Mouse (Mus musculus): Measurements from ENCODE around the gene H1f0. TPM values are rescaled to one million over a fixed set of nuclear protein-coding genes. Genes with fewer than 3 reads are reported as not detected.

Gene H1f0
- total RNA-seq, 2 experiments from 2014 or later: 80.6 to 80.7 TPM

DNA sequence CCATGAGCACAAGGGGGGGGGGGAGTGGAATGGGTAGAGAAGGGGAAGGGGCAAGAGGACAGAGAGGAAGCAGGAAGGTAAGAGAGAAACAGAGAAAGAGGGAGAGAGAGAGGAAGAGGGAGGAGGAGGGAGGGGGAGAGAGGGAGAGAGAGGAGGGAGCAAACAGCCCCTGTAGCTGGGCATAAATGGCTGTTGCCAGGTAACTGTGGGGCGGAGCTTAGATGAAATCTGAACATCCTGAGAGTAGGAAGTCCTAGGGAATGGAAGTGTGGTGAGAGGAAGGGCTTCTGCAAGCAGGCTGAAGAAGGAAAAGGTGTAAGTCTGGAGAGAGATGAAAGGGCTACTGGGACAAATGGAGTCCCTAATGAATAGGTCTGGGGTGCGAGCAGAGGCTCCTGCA lies 38.0 kb downstream of the H1f0 start:
- DNase-seq (ENCODE audit: low spot score in 2 of 2): no peak

DNA sequence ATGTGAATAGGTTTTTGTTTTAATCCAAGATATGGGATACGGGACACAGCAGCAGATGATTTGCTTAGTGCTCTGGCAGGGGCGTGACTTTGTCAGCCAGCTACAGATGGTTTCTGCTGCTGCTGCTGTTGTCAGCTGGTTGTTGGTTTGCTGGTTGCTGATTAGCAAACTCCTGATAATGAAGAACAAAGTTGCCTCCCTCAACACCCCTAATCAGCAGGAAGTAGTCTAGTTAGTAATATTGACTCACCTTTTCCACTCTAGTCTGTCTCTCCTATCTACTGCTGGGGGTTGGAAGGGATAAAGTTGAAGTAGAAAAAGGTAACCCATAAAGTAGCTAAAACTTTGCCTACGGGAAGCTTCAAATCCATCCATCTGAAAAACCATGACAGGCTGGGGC lies 39.4 kb downstream of the H1f0 start:
- DNase-seq (ENCODE audit: low spot score in 2 of 2): no peak

DNA sequence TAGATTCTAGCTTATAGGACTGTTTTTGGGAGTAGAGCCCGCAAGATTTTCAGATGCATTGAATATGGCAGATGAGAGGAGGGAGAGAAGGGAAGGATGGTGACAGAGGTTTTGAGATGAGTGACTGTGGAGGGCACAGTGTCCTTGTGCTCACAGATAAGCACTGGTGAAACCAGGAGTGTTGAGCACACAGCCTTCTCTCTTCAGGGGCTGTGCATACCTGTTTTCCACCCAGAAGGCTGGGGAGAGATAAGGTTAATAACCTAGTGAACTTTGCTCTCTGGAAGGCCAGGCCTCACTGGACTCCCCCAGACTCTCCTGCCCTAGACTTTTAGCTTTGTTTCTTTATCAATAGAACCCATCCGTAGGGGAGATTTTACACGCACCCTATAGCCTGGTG lies 40.2 kb downstream of the H1f0 start:
- no peak for DNase-seq (ENCODE audit: low spot score in 2 of 2)

DNA sequence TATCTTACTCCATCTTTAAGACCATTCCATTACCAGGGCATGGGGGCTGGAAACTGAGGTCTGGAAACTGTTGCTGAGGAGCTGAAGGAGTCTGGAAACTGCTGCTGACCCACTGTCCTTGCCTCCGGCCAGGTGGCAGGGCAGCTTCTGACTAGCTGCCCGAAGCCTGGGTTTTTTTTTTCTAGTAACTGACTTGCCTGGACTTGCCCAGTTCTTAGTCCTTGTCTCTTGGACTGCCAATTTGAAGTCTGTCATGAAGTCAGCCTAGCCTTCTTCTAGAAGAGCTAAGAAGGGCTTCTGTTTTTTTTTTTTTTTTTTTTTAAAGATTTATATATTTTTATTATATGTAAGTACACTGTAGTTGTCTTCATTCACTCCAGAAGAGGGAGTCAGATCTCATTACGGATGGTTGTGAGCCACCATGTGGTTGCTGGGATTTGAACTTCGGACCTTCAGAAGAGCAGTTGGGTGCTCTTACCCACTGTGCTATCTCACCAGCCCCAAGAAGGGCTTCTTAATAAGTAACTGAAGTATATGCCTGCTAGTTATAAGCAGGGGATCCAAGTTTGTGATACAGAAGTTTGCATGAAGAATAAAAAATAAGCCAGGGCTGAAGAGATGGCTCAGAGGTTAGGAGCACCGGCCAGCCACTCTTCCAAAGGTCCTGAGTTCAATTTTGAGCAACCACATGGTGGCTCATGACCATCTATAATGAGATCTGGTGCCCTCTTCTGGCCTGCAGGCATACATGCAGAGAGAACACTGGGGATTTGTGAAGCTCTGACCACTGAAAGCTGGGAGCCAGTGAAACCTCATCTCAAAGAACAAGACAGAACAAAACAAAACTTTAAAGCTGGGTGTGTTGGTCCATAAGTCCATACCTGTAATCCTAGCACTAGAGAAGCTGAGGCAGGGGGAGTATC lies 43.1 kb downstream of the H1f0 start:
- no peak for DNase-seq (ENCODE audit: low spot score in 2 of 2)

DNA sequence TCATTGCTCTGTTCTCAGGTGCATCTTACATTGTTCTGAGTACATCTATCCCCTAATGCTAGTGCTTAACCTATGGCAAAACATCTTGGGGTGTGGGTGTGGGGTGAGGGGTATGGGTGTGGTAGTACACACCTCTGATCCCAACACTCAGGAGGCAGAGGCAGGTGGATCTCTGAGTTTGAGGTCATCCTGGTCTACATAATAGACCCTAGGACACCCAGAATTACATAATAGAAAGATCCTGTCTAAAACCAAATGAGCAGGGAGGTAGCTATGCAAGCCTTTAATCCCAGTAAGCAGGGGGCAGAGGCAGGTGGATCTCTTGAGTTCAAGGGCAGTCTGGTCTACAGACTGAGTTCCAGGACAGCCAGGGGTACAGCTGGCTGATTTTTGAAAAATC lies 45.5 kb downstream of the H1f0 start:
- no peak for DNase-seq (ENCODE audit: low spot score in 2 of 2)

DNA sequence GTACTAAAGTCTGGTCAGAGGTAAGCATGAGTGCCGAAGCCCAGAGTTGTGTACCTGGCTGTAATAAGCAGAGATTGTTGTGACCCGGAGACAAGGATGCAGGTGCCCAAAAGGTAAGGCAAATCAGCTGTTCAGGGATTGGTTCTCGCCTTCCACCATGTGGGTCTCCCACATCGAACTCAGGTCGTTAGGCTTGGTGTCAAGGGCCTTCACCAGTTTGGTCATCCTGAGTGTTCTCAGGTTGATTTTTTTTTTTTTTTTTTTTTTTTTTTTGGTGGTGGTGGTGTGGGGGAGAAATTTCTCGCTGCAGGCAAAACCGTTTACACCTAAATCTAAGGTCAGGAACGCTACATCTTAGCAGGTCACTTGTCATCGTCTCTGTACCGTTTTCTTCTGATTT lies 46.2 kb downstream of the H1f0 start:
- DNase-seq (ENCODE audit: low spot score in 2 of 2): no peak

DNA sequence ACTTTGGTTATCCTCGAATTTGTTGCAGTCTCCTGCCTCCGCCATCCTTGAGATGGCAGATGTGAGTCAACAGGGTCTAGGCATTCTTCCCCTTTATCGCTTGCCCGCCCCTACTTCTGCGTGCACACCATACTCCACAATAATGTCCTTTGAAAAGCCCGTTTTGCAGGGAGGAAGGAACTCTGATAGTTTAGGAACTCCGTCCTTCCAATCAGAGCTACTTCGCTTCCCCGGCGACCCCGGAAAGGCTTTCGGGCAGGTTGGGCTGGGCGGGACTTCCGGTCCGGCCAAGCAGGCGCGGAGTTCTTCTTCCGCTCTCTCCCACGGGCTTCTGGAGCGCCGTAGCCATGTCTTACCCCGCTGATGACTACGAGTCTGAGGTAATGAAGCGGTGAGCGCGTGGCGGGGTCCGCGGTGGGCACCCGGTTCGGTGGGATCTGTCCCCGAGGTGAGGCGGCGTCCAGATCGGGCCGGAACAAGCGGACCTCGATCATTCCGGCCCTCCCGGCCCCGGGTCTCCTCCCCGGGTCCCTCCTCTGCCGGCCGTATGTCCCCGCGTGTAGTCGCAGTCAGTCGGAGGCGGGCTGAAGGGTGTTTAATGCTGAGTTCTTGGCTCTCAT lies 46.8 kb downstream of the H1f0 start, which contains the start of gene Eif3l:
TSS of gene Eif3l (plus strand) at position 267 of the 620 bp plus-strand sequence.
- peak; percentile 81 to 86 for DNase-seq (ENCODE audit: low spot score in 2 of 2)

DNA sequence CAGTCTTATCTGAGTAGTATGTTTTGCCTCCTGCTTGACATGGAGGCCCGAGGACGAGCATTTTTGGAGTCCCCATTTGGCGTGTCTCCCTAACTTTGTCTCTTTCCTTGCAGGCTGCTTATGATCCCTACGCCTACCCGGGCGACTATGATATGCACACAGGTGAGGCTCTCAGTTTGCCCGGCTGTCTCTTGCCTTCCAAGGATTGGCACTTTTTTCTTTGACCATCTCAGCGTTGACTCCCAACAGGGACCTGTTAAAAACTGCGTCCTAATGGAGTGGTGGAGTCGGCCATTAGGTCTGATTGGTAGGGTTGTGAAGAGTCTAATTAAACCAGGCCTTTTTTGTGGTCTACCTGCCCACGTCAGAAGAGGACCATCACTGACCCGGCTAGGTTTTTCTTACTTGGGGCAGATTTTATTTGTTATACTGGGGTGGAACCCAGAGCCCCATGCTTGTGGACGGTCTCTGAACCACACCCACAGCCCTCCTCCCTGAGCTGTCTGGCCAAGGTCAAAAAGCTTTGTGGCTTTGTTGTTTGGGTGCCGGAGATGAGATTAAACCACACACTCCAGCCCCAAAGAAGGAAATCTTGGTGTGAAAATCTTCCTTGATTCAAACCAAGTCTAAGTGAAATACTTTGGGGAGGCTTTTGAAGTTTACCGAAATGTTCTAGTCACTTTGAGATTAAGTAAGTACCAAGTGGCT lies 47.6 kb downstream of the H1f0 start:
- no peak for DNase-seq (ENCODE audit: low spot score in 2 of 2)

DNA sequence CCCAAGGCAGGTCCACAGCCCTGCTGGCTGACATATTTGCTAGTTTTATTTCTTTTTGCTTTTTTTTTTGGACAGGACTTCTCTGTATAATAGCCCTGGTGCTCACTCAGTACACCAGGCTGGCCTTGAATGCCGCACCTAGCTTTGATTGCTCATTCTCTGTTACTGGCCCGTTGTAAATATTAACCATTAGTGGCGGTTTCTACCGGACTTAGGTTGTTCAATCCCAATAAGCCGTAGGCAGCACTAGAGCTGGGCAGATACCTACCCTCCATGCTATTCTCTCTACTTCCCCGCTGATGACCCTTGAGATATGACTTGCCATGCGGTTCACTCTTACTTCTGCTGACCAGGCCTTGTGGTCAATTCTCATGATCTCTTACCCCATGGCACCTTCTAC lies 51.3 kb downstream of the H1f0 start:
- no peak for DNase-seq (ENCODE audit: low spot score in 2 of 2)

Small RNAs within 50 kb of the gene (microRNA-seq; reads per million reads assigned to microRNA genes)
- 2.0 to 3.1 reads per million in 2 experiments for gene Mir6956

Other genes with a start within 250 kb of the H1f0 start
- 1 to 10 TPM; 5.8 to 6.0 TPM for gene Card10, start 225.4 kb upstream of the H1f0 start, total RNA-seq (2021)
- 1 to 10 TPM; 7.6 to 8.5 TPM for gene Cdc42ep1, start 185.8 kb upstream of the H1f0 start, total RNA-seq (2021)
- not detected for gene Lgals2, start 172.9 kb upstream of the H1f0 start, total RNA-seq (2021)
- 10 to 100 TPM; 56.8 to 58.0 TPM for gene Gga1, start 151.3 kb upstream of the H1f0 start, total RNA-seq (2021)
- not detected for gene Gm49510, start 128.8 kb upstream of the H1f0 start, total RNA-seq (2021)
- gene Sh3bp1, start 128.7 kb upstream of the H1f0 start, total RNA-seq (2021): 10 to 100 TPM in 1 of 2 experiments, 1 to 10 TPM in 1; 8.6 to 12.1 TPM
- gene Pdxp, start 114.5 kb upstream of the H1f0 start, total RNA-seq (2021): 100 to 1,000 TPM; 135 to 139 TPM
- gene Lgals1, start 101.7 kb upstream of the H1f0 start, total RNA-seq (2021): 10 to 100 TPM; 31.2 to 37.7 TPM
- gene Nol12, start 93.5 kb upstream of the H1f0 start, total RNA-seq (2021): 10 to 100 TPM; 43.0 to 43.2 TPM
- 10 to 100 TPM; 26.4 to 28.9 TPM for gene Triobp, start 80.7 kb upstream of the H1f0 start, total RNA-seq (2021)
- under 1 TPM; 0.33 to 0.48 TPM for gene Galr3, start 13.4 kb downstream of the H1f0 start, total RNA-seq (2021)
- 10 to 100 TPM; 19.5 to 22.2 TPM for gene Ankrd54, start 34.4 kb downstream of the H1f0 start, total RNA-seq (2021)
- gene Eif3l, start 46.7 kb downstream of the H1f0 start, total RNA-seq (2021): 100 to 1,000 TPM in 1 of 2 experiments, 10 to 100 TPM in 1; 94.6 to 102 TPM
- 10 to 100 TPM; 30.4 to 33.0 TPM for gene Micall1, start 80.4 kb downstream of the H1f0 start, total RNA-seq (2021)
- 100 to 1,000 TPM; 120 to 138 TPM for gene Polr2f, start 112.6 kb downstream of the H1f0 start, total RNA-seq (2021)
- gene 1700088E04Rik, start 112.8 kb downstream of the H1f0 start, total RNA-seq (2021): 10 to 100 TPM; 14.7 to 15.4 TPM
- 10 to 100 TPM; 35.7 to 38.0 TPM for gene Sox10, start 136.8 kb downstream of the H1f0 start, total RNA-seq (2021)
- 10 to 100 TPM; 53.0 to 55.1 TPM for gene Pick1, start 200.7 kb downstream of the H1f0 start, total RNA-seq (2021)
- gene Gm49486, start 200.9 kb downstream of the H1f0 start, total RNA-seq (2021): 1 to 10 TPM in 1 of 2 experiments, under 1 TPM in 1; 0.80 to 1.0 TPM
- gene Slc16a8, start 226.3 kb downstream of the H1f0 start, total RNA-seq (2021): under 1 TPM in 1 of 2 experiments, not detected in 1; 0.41 TPM